ENCODE assay signal across 20 mouse cellular contexts in genomic region chr14:78225677-78226076, GRCm38 (mm10).
DNase-seq lines count a peak whose midpoint lies in the region; ATAC-seq and TF ChIP-seq lines count a peak whose summit lies in the region.
"Had no signal": no experiment of that assay in that cellular context is flagged by ENCODE, and none has a peak within 500 bp of the region (broad histone marks: within the 10 kb centered on the region; RNA-seq: fewer than 3 reads in every experiment).

No protein-coding gene starts in this region.

- H3K9me3 ChIP-seq in hindbrain, postnatal 0 days (ENCODE audit: low read length), result no peaks in the 10 kb centered on the region
- no peaks in the 10 kb centered on the region for H3K9me3 ChIP-seq in hindbrain, embryonic 10.5 days
- H3K9me3 ChIP-seq: kidney, embryonic 15.5 days; midbrain, embryonic 13.5 days had no signal

- H3K36me3 ChIP-seq in hindbrain, postnatal 0 days (ENCODE audit: insufficient read depth, low read length), result no peaks in the 10 kb centered on the region
- H3K36me3 ChIP-seq in hindbrain, embryonic 10.5 days, result no peaks in the 10 kb centered on the region
- H3K36me3 ChIP-seq: kidney, embryonic 15.5 days; midbrain, embryonic 13.5 days had no signal

- H3K9ac ChIP-seq in hindbrain, postnatal 0 days (replicated peaks; ENCODE audit: low read length), result no peak overlapping the region
- H3K9ac ChIP-seq: kidney, embryonic 15.5 days; midbrain, embryonic 13.5 days had no signal

- no peak overlapping the region for H3K27ac ChIP-seq in hindbrain, postnatal 0 days
- H3K27ac ChIP-seq in hindbrain, embryonic 10.5 days, result no peak overlapping the region
- H3K27ac ChIP-seq: gastrocnemius, adult 2 months; kidney, embryonic 15.5 days; midbrain, embryonic 13.5 days had no signal

- intact Hi-C loops in left cerebral cortex, postnatal 25 days (cut with DNase I), result no loop called here

- WGBS in hindbrain, postnatal 0 days, result 62% methylated on average over 4 of the region's 4 CpGs
- 87% methylated on average over 4 of the region's 4 CpGs for WGBS in hindbrain, embryonic 10.5 days

- no peak overlapping the region for H3K4me3 ChIP-seq in hindbrain, postnatal 0 days (ENCODE audit: low read length)
- H3K4me3 ChIP-seq in hindbrain, embryonic 10.5 days, result no peak overlapping the region
- H3K4me3 ChIP-seq: gastrocnemius, adult 2 months; kidney, embryonic 15.5 days; midbrain, embryonic 13.5 days had no signal

- H3K4me2 ChIP-seq in hindbrain, postnatal 0 days (ENCODE audit: low read depth, low read length), result no peak overlapping the region
- H3K4me2 ChIP-seq: kidney, embryonic 15.5 days; midbrain, embryonic 13.5 days had no signal

- no peaks in the 10 kb centered on the region for H3K27me3 ChIP-seq in hindbrain, postnatal 0 days (ENCODE audit: insufficient read depth, low read length)
- H3K27me3 ChIP-seq in hindbrain, embryonic 10.5 days (ENCODE audit: insufficient read depth, poor library complexity, severe bottlenecking), result no peaks in the 10 kb centered on the region
- H3K27me3 ChIP-seq: kidney, embryonic 15.5 days; midbrain, embryonic 13.5 days had no signal

- ATAC-seq in hindbrain, postnatal 0 days, result no peak
- ATAC-seq: midbrain, embryonic 13.5 days had no signal

- H3K4me1 ChIP-seq in hindbrain, postnatal 0 days (ENCODE audit: insufficient read depth, low read length), result no peaks in the 10 kb centered on the region
- H3K4me1 ChIP-seq in hindbrain, embryonic 10.5 days (replicated peaks), result no peaks in the 10 kb centered on the region
- H3K4me1 ChIP-seq: kidney, embryonic 15.5 days; midbrain, embryonic 13.5 days had no signal

- peak; percentile 31 to 55 for DNase-seq in cerebellum, postnatal 14 days
- no peak for DNase-seq in cerebellum, postnatal 4 days (ENCODE audit: low spot score in 2 of 2)
- DNase-seq in hindbrain, postnatal 0 days (ENCODE audit: low spot score), result peak; percentile 77
- no peak for DNase-seq in hindbrain, embryonic 10.5 days (ENCODE audit: low spot score)
- peak; percentile 8 to 26 for DNase-seq in left cerebral cortex, postnatal 25 days (ENCODE audit: low spot score in 2 of 2)
- no peak for DNase-seq in left cerebral cortex, adult 8-10 months (ENCODE audit: low spot score in 2 of 2)
- peak; percentile 41 for DNase-seq in NIH3T3 (ENCODE audit: low read depth)
- no peak for DNase-seq in urinary bladder, postnatal 36 days (ENCODE audit: low spot score in 2 of 2)
- DNase-seq: adrenal gland, postnatal 36 days; B cell, adult 2 months; cerebellum, adult 9-10 months; gastrocnemius, adult 2 months; heart, adult 11 months; layer of hippocampus, adult 9-11 months; left cerebral cortex, postnatal 4 days; lung, adult 2 months; lung, postnatal 4 days; right cerebral cortex, adult 18-20 months had no signal

- peak; percentile 58 for TF ChIP-seq CTCF in hindbrain, postnatal 0 days (IDR thresholded peaks at IDR 0.05; ENCODE audit: low read depth)

Comparison
In these comparisons a context has a peak if more than half of its experiments do, and no peak if none do; other contexts are left out.
1. DNase-seq: peak in cerebellum, postnatal 14 days (2 of 2), hindbrain, postnatal 0 days (single experiment), left cerebral cortex, postnatal 25 days (2 of 2) and NIH3T3 (single experiment); none in cerebellum, postnatal 4 days (0 of 2), hindbrain, embryonic 10.5 days (single experiment), left cerebral cortex, adult 8-10 months (0 of 2) and urinary bladder, postnatal 36 days (0 of 2).